Mouse (Mus musculus): ENCODE measurements around the gene BC028528.

DNA sequence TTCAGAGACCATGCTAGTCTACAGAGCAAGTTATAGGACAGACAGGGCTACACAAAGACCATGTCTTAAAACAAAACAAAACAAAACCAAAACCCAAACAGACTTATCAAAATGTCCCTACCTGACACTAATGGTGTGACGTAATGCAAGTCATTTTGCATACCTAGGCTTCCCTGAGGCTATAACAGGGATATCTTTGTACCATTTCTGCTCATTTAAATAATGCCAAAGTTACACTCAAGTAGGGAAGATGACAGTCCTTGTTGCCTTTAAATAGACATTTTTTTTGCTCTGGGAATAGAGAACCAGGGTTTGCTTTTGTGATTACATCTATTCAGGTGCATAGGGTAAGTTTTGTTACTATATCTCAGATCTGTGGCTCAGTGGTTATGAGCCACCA, 39.7 kb upstream of the BC028528 start:
- TF ChIP-seq POLR2A (IDR thresholded peaks at IDR 0.05; ENCODE audit: insufficient read depth, low read depth, low read length) (no peak), EP300 (IDR thresholded peaks at IDR 0.05; ENCODE audit: insufficient read depth, low read depth, low read length) (no peak), CTCF (IDR thresholded peaks at IDR 0.05) (no peak)
